Mouse (Mus musculus): ENCODE data around the gene Vangl2. TPM values are rescaled to one million over a fixed set of nuclear protein-coding genes. Genes with fewer than 3 reads are reported as not detected.

Vangl2 gene
- polyA plus RNA-seq, 1 experiment from 2014 or later: 29.9 TPM

- no peak overlapping the region for H3K27ac ChIP-seq
- H3K36me3 ChIP-seq: peaks cover 91% of the 10 kb centered on the region
- H3K27me3 ChIP-seq (ENCODE audit: low read depth, poor library complexity, severe bottlenecking): no peaks in the 10 kb centered on the region
- no peak overlapping the region for H3K4me3 ChIP-seq
- WGBS: 96% methylated on average over 20 of the region's 20 CpGs
- DNase-seq (ENCODE audit: low spot score): no peak
- H3K4me1 ChIP-seq: no peaks in the 10 kb centered on the region
- H3K9me3 ChIP-seq (replicated peaks): no peaks in the 10 kb centered on the region
These were observed 18.0 kb downstream of the Vangl2 start for GRCm38 (mm10) chr1:172010042-172010824.

GRCm38 (mm10) chr1:172009406-172009805, 18.8 kb downstream of the Vangl2 start:
- no peaks in the 10 kb centered on the region for H3K4me1 ChIP-seq
- no peak overlapping the region for H3K4me3 ChIP-seq
- peaks cover 94% of the 10 kb centered on the region for H3K36me3 ChIP-seq
- DNase-seq (ENCODE audit: low spot score): no peak
- WGBS: 94% methylated on average over 21 of the region's 21 CpGs
- H3K9me3 ChIP-seq (replicated peaks): no peaks in the 10 kb centered on the region
- no peak overlapping the region for H3K27ac ChIP-seq
- H3K27me3 ChIP-seq (ENCODE audit: low read depth, poor library complexity, severe bottlenecking): no peaks in the 10 kb centered on the region

- no peak overlapping the region for H3K27ac ChIP-seq
- WGBS: 92% methylated on average over 9 of the region's 9 CpGs
- no peaks in the 10 kb centered on the region for H3K27me3 ChIP-seq (ENCODE audit: low read depth, poor library complexity, severe bottlenecking)
- no peaks in the 10 kb centered on the region for H3K9me3 ChIP-seq (replicated peaks)
- no peaks in the 10 kb centered on the region for H3K4me1 ChIP-seq
- no peak for DNase-seq (ENCODE audit: low spot score)
- peaks cover 99% of the 10 kb centered on the region for H3K36me3 ChIP-seq
- H3K4me3 ChIP-seq: no peak overlapping the region
These were observed 19.9 kb downstream of the Vangl2 start for GRCm38 (mm10) chr1:172008351-172008750.

- Histone ChIP-seq H3K36me3 (peaks cover 99% of the 10 kb centered on the region), H3K27ac (no peak overlapping the region), H3K27me3 (ENCODE audit: low read depth, poor library complexity, severe bottlenecking) (no peaks in the 10 kb centered on the region)
These were observed 20.5 kb downstream of the Vangl2 start for GRCm38 (mm10) chr1:172007761-172008160.

GRCm38 (mm10) chr1:172001665-172002064, 26.6 kb downstream of the Vangl2 start:
- Histone ChIP-seq H3K4me1 (no peaks in the 10 kb centered on the region), H3K36me3 (peaks cover 61% of the 10 kb centered on the region), H3K9me3 (replicated peaks) (no peaks in the 10 kb centered on the region), H3K27me3 (ENCODE audit: low read depth, poor library complexity, severe bottlenecking) (no peaks in the 10 kb centered on the region), H3K4me3 (no peak overlapping the region), H3K27ac (no peak overlapping the region)
- 69% methylated on average over 12 of the region's 12 CpGs for WGBS
- no peak for DNase-seq (ENCODE audit: low spot score)

More at GRCm38 (mm10) chr1:172007761-172008160, 20.5 kb downstream of the Vangl2 start:
- H3K4me1 ChIP-seq: no peaks in the 10 kb centered on the region
- no peaks in the 10 kb centered on the region for H3K9me3 ChIP-seq (replicated peaks)
- WGBS: 95% methylated on average over 21 of the region's 21 CpGs
- no peak overlapping the region for H3K4me3 ChIP-seq
- no peak for DNase-seq (ENCODE audit: low spot score)

GRCm38 (mm10) chr1:172000641-172001040, 27.6 kb downstream of the Vangl2 start:
- peak; percentile 63 for DNase-seq (ENCODE audit: low spot score)
- H3K9me3 ChIP-seq (replicated peaks): no peaks in the 10 kb centered on the region
- H3K36me3 ChIP-seq: peaks cover 51% of the 10 kb centered on the region
- WGBS: 57% methylated on average over 3 of the region's 3 CpGs
- no peak overlapping the region for H3K4me3 ChIP-seq
- H3K27me3 ChIP-seq (ENCODE audit: low read depth, poor library complexity, severe bottlenecking): no peaks in the 10 kb centered on the region
- H3K4me1 ChIP-seq: no peaks in the 10 kb centered on the region
- H3K27ac ChIP-seq: no peak overlapping the region

GRCm38 (mm10) chr1:171998820-171999597, 29.2 kb downstream of the Vangl2 start:
- no peaks in the 10 kb centered on the region for H3K4me1 ChIP-seq
- no peak overlapping the region for H3K4me3 ChIP-seq
- no peaks in the 10 kb centered on the region for H3K27me3 ChIP-seq (ENCODE audit: low read depth, poor library complexity, severe bottlenecking)
- H3K27ac ChIP-seq: no peak overlapping the region
- 92% methylated on average over 13 of the region's 13 CpGs for WGBS
- H3K9me3 ChIP-seq (replicated peaks): no peaks in the 10 kb centered on the region
- peaks cover 34% of the 10 kb centered on the region for H3K36me3 ChIP-seq
- DNase-seq (ENCODE audit: low spot score): no peak

- WGBS: 86% methylated on average over 7 of the region's 7 CpGs
- Histone ChIP-seq H3K27ac (no peak overlapping the region), H3K27me3 (ENCODE audit: low read depth, poor library complexity, severe bottlenecking) (no peaks in the 10 kb centered on the region), H3K4me3 (no peak overlapping the region), H3K9me3 (replicated peaks) (no peaks in the 10 kb centered on the region), H3K36me3 (peaks cover 13% of the 10 kb centered on the region), H3K4me1 (no peaks in the 10 kb centered on the region)
- no peak for DNase-seq (ENCODE audit: low spot score)
These were observed 31.5 kb downstream of the Vangl2 start for GRCm38 (mm10) chr1:171996701-171997100.

GRCm38 (mm10) chr1:171994918-171995715, 33.1 kb downstream of the Vangl2 start:
- no peak for DNase-seq (ENCODE audit: low spot score)
- 0 out of 2 replicates have a peak, but pooled peaks cover 3% of the 10 kb centered on the region for H3K36me3 ChIP-seq
- 89% methylated on average over 11 of the region's 11 CpGs for WGBS
- no peak overlapping the region for H3K27ac ChIP-seq
- H3K4me1 ChIP-seq: no peaks in the 10 kb centered on the region
- H3K4me3 ChIP-seq: no peak overlapping the region
- no peaks in the 10 kb centered on the region for H3K27me3 ChIP-seq (ENCODE audit: low read depth, poor library complexity, severe bottlenecking)
- no peaks in the 10 kb centered on the region for H3K9me3 ChIP-seq (replicated peaks)

- WGBS: 75% methylated on average over 2 of the region's 2 CpGs
- Histone ChIP-seq H3K4me3 (no peak overlapping the region), H3K27me3 (ENCODE audit: low read depth, poor library complexity, severe bottlenecking) (no peaks in the 10 kb centered on the region), H3K27ac (no peak overlapping the region), H3K9me3 (replicated peaks) (no peaks in the 10 kb centered on the region), H3K36me3 (no peaks in the 10 kb centered on the region), H3K4me1 (no peaks in the 10 kb centered on the region)
- DNase-seq (ENCODE audit: low spot score): no peak
These were observed 33.7 kb downstream of the Vangl2 start for GRCm38 (mm10) chr1:171994501-171994900.

- Histone ChIP-seq H3K9me3 (replicated peaks) (no peaks in the 10 kb centered on the region), H3K27me3 (ENCODE audit: low read depth, poor library complexity, severe bottlenecking) (no peaks in the 10 kb centered on the region), H3K4me3 (no peak overlapping the region), H3K27ac (no peak overlapping the region), H3K36me3 (no peaks in the 10 kb centered on the region), H3K4me1 (no peaks in the 10 kb centered on the region)
- 88% methylated on average over 4 of the region's 4 CpGs for WGBS
- DNase-seq (ENCODE audit: low spot score): no peak
These were observed 35.2 kb downstream of the Vangl2 start for GRCm38 (mm10) chr1:171992901-171993530.

GRCm38 (mm10) chr1:171991883-171992282, 36.4 kb downstream of the Vangl2 start:
- H3K36me3 ChIP-seq: no peaks in the 10 kb centered on the region
- no peak for DNase-seq (ENCODE audit: low spot score)
- WGBS: 83% methylated on average over 2 of the region's 2 CpGs
- H3K27me3 ChIP-seq (ENCODE audit: low read depth, poor library complexity, severe bottlenecking): no peaks in the 10 kb centered on the region
- no peaks in the 10 kb centered on the region for H3K9me3 ChIP-seq (replicated peaks)
- no peak overlapping the region for H3K4me3 ChIP-seq
- no peak overlapping the region for H3K27ac ChIP-seq
- H3K4me1 ChIP-seq: no peaks in the 10 kb centered on the region
